Mouse (Mus musculus) small intestine, adult 2 months (tissue): ENCODE data around the gene 2810408A11Rik.

Experiments
- CTCF ChIP-seq: fragments of 200-500 bp; IDR thresholded peaks from 2 replicates; pipeline ENCODE4 v1.5.1; 2012; ENCODE audit warnings: low read depth, mild to moderate bottlenecking, control low read depth, inconsistent platforms, low read length, moderate library complexity, mixed read lengths; ENCODE audit not compliant: insufficient replicate concordance, insufficient read length; ENCODE audit errors: extremely low read depth
- POLR2A ChIP-seq: fragments of 200-500 bp; IDR thresholded peaks from 2 replicates; pipeline ENCODE4 v1.6.1; 2012; ENCODE audit warnings: low read depth, mild to moderate bottlenecking, control low read depth, inconsistent platforms, low read length, moderate library complexity

GRCm38 (mm10) chr11:69901993-69902392, 1.2 kb upstream of the 2810408A11Rik start:
- TF ChIP-seq CTCF (no peak), POLR2A (no peak)
